Mouse (Mus musculus): Measurements from ENCODE around the gene Man2b1. TPM values are rescaled to one million over a fixed set of nuclear protein-coding genes. Genes with fewer than 3 reads are reported as not detected.

Gene Man2b1
- 91.8 and 105 TPM in 2 replicates for total RNA-seq (2014; fragmentation: Nextera tagmentation)
- 87.7 and 88.0 TPM in 2 replicates for total RNA-seq (2017)
- 12.4 and 19.3 TPM in 2 replicates for polyA plus RNA-seq (2012)

- peak within 1 kb of the TSS; percentile 80 for H3K4me3 ChIP-seq (ENCODE audit: low read depth, low read length)
- ATAC-seq (ENCODE audit: extremely low read depth, insufficient number of reproducible peaks, low FRiP score, poor library complexity, severe bottlenecking) (peak; percentile 74), DNase-seq (ENCODE audit: low spot score) (peak; percentile 85)
- TF ChIP-seq CTCF (IDR thresholded peaks at IDR 0.05; ENCODE audit: low read depth, low read length) (no peak), GATA1 (IDR thresholded peaks at IDR 0.05; ENCODE audit: borderline replicate concordance, low read length) (no peak), GATA2 (IDR thresholded peaks at IDR 0.05; ENCODE audit: borderline replicate concordance, low read depth, low read length) (no peak), POLR2AphosphoS5 (IDR thresholded peaks at IDR 0.05; ENCODE audit: insufficient replicate concordance, low read depth, low read length) (no peak), TAL1 (conservative IDR thresholded peaks at IDR 0.05; ENCODE audit: low read depth, low read length) (no peak)
- H3K4me1 ChIP-seq (ENCODE audit: insufficient read depth, low read depth, low read length), result peaks cover 68% of the 10 kb centered on the region
- H3K36me3 ChIP-seq (replicated peaks), result peaks cover 53% of the 10 kb centered on the region
- H3K27me3 ChIP-seq (ENCODE audit: insufficient read depth, low read length), result no peaks in the 10 kb centered on the region
- no peaks in the 10 kb centered on the region for H3K9me3 ChIP-seq (replicated peaks)
Observed at GRCm38 (mm10) chr8:85083108-85083813, at the start of gene Man2b1. Gene Man2b1 (plus strand): TSS chr8:85083270.

GRCm38 (mm10) chr8:85033867-85034266, 49.2 kb upstream of the Man2b1 start:
- no peak for TF ChIP-seq CTCF (IDR thresholded peaks at IDR 0.05; ENCODE audit: low read depth, low read length)
- TF ChIP-seq TAL1 (conservative IDR thresholded peaks at IDR 0.05; ENCODE audit: low read depth, low read length), result no peak
- no peak for TF ChIP-seq GATA1 (IDR thresholded peaks at IDR 0.05; ENCODE audit: borderline replicate concordance, low read length)
- TF ChIP-seq GATA2 (IDR thresholded peaks at IDR 0.05; ENCODE audit: borderline replicate concordance, low read depth, low read length), result no peak
- no peak for TF ChIP-seq POLR2AphosphoS5 (IDR thresholded peaks at IDR 0.05; ENCODE audit: insufficient replicate concordance, low read depth, low read length)
- H3K4me1 ChIP-seq (ENCODE audit: insufficient read depth, low read depth, low read length), result peaks cover 59% of the 10 kb centered on the region
- no peaks in the 10 kb centered on the region for H3K27me3 ChIP-seq (ENCODE audit: insufficient read depth, low read length)
- H3K9me3 ChIP-seq (replicated peaks), result no peaks in the 10 kb centered on the region
- H3K4me3 ChIP-seq (ENCODE audit: low read depth, low read length), result no peak overlapping the region
- peaks cover 64% of the 10 kb centered on the region for H3K36me3 ChIP-seq (replicated peaks)
- DNase-seq (ENCODE audit: low spot score) (no peak), ATAC-seq (ENCODE audit: extremely low read depth, insufficient number of reproducible peaks, low FRiP score, poor library complexity, severe bottlenecking) (no peak)

- Histone ChIP-seq H3K27me3 (ENCODE audit: insufficient read depth, low read length) (no peaks in the 10 kb centered on the region), H3K4me1 (ENCODE audit: insufficient read depth, low read depth, low read length) (peaks cover 56% of the 10 kb centered on the region), H3K36me3 (replicated peaks) (peaks cover 61% of the 10 kb centered on the region), H3K4me3 (ENCODE audit: low read depth, low read length) (no peak overlapping the region), H3K9me3 (replicated peaks) (no peaks in the 10 kb centered on the region)
- ATAC-seq (ENCODE audit: extremely low read depth, insufficient number of reproducible peaks, low FRiP score, poor library complexity, severe bottlenecking) (no peak), DNase-seq (ENCODE audit: low spot score) (no peak)
- no peak for TF ChIP-seq CTCF (IDR thresholded peaks at IDR 0.05; ENCODE audit: low read depth, low read length)
- TF ChIP-seq GATA2 (IDR thresholded peaks at IDR 0.05; ENCODE audit: borderline replicate concordance, low read depth, low read length), result no peak
- no peak for TF ChIP-seq GATA1 (IDR thresholded peaks at IDR 0.05; ENCODE audit: borderline replicate concordance, low read length)
- TF ChIP-seq POLR2AphosphoS5 (IDR thresholded peaks at IDR 0.05; ENCODE audit: insufficient replicate concordance, low read depth, low read length), result no peak
- no peak for TF ChIP-seq TAL1 (conservative IDR thresholded peaks at IDR 0.05; ENCODE audit: low read depth, low read length)
Observed at GRCm38 (mm10) chr8:85034764-85035163, 48.3 kb upstream of the Man2b1 start.

- no peaks in the 10 kb centered on the region for H3K9me3 ChIP-seq (replicated peaks)
- peak overlapping the region; percentile 90 for H3K4me3 ChIP-seq (ENCODE audit: low read depth, low read length)
- no peak for TF ChIP-seq GATA2 (IDR thresholded peaks at IDR 0.05; ENCODE audit: borderline replicate concordance, low read depth, low read length)
- TF ChIP-seq GATA1 (IDR thresholded peaks at IDR 0.05; ENCODE audit: borderline replicate concordance, low read length), result no peak
- TF ChIP-seq TAL1 (conservative IDR thresholded peaks at IDR 0.05; ENCODE audit: low read depth, low read length), result no peak
- peak; percentile 49; the same call in 1 of the 2 replicates for TF ChIP-seq POLR2AphosphoS5 (IDR thresholded peaks at IDR 0.05; ENCODE audit: insufficient replicate concordance, low read depth, low read length)
- no peak for TF ChIP-seq CTCF (IDR thresholded peaks at IDR 0.05; ENCODE audit: low read depth, low read length)
- no peaks in the 10 kb centered on the region for H3K27me3 ChIP-seq (ENCODE audit: insufficient read depth, low read length)
- DNase-seq (ENCODE audit: low spot score) (no peak), ATAC-seq (ENCODE audit: extremely low read depth, insufficient number of reproducible peaks, low FRiP score, poor library complexity, severe bottlenecking) (no peak)
- peaks cover 61% of the 10 kb centered on the region for H3K36me3 ChIP-seq (replicated peaks)
- peaks cover 56% of the 10 kb centered on the region for H3K4me1 ChIP-seq (ENCODE audit: insufficient read depth, low read depth, low read length)
Observed at GRCm38 (mm10) chr8:85035165-85035727, 47.8 kb upstream of the Man2b1 start.

GRCm38 (mm10) chr8:85035728-85036310, 47.3 kb upstream of the Man2b1 start:
- H3K4me1 ChIP-seq (ENCODE audit: insufficient read depth, low read depth, low read length), result peaks cover 57% of the 10 kb centered on the region
- H3K9me3 ChIP-seq (replicated peaks), result no peaks in the 10 kb centered on the region
- ATAC-seq (ENCODE audit: extremely low read depth, insufficient number of reproducible peaks, low FRiP score, poor library complexity, severe bottlenecking), result no peak
- H3K36me3 ChIP-seq (replicated peaks), result peaks cover 61% of the 10 kb centered on the region
- DNase-seq (ENCODE audit: low spot score), result no peak
- TF ChIP-seq GATA2 (IDR thresholded peaks at IDR 0.05; ENCODE audit: borderline replicate concordance, low read depth, low read length) (no peak), TAL1 (conservative IDR thresholded peaks at IDR 0.05; ENCODE audit: low read depth, low read length) (no peak), GATA1 (IDR thresholded peaks at IDR 0.05; ENCODE audit: borderline replicate concordance, low read length) (no peak), POLR2AphosphoS5 (IDR thresholded peaks at IDR 0.05; ENCODE audit: insufficient replicate concordance, low read depth, low read length) (no peak), CTCF (IDR thresholded peaks at IDR 0.05; ENCODE audit: low read depth, low read length) (no peak)
- peak overlapping the region; percentile 90 for H3K4me3 ChIP-seq (ENCODE audit: low read depth, low read length)
- no peaks in the 10 kb centered on the region for H3K27me3 ChIP-seq (ENCODE audit: insufficient read depth, low read length)

- Histone ChIP-seq H3K4me3 (ENCODE audit: low read depth, low read length) (peak overlapping the region; percentile 90), H3K27me3 (ENCODE audit: insufficient read depth, low read length) (no peaks in the 10 kb centered on the region), H3K36me3 (replicated peaks) (peaks cover 62% of the 10 kb centered on the region), H3K4me1 (ENCODE audit: insufficient read depth, low read depth, low read length) (peaks cover 59% of the 10 kb centered on the region), H3K9me3 (replicated peaks) (no peaks in the 10 kb centered on the region)
- ATAC-seq (ENCODE audit: extremely low read depth, insufficient number of reproducible peaks, low FRiP score, poor library complexity, severe bottlenecking), result no peak
- TF ChIP-seq GATA1 (IDR thresholded peaks at IDR 0.05; ENCODE audit: borderline replicate concordance, low read length) (no peak), POLR2AphosphoS5 (IDR thresholded peaks at IDR 0.05; ENCODE audit: insufficient replicate concordance, low read depth, low read length) (no peak), TAL1 (conservative IDR thresholded peaks at IDR 0.05; ENCODE audit: low read depth, low read length) (no peak), CTCF (IDR thresholded peaks at IDR 0.05; ENCODE audit: low read depth, low read length) (no peak), GATA2 (IDR thresholded peaks at IDR 0.05; ENCODE audit: borderline replicate concordance, low read depth, low read length) (no peak)
- no peak for DNase-seq (ENCODE audit: low spot score)
Observed at GRCm38 (mm10) chr8:85036381-85036717, 46.7 kb upstream of the Man2b1 start.

Data from G1E (cell line).